Mouse (Mus musculus) small intestine, adult 2 months (tissue): Measurements from ENCODE around the gene Camta1.

Source experiments
- CTCF ChIP-seq: fragments of 200-500 bp; IDR thresholded peaks from 2 replicates; pipeline ENCODE4 v1.5.1; 2012; ENCODE audit warnings: low read depth, mild to moderate bottlenecking, control low read depth, inconsistent platforms, low read length, moderate library complexity, mixed read lengths; ENCODE audit not compliant: insufficient replicate concordance, insufficient read length; ENCODE audit errors: extremely low read depth
- POLR2A ChIP-seq: fragments of 200-500 bp; IDR thresholded peaks from 2 replicates; pipeline ENCODE4 v1.6.1; 2012; ENCODE audit warnings: low read depth, mild to moderate bottlenecking, control low read depth, inconsistent platforms, low read length, moderate library complexity

GRCm38 (mm10) chr4:151813711-151814110 lies 48.0 kb downstream of the Camta1 start:
- TF ChIP-seq CTCF (no peak), POLR2A (no peak)
